Mouse (Mus musculus): ENCODE results near the gene Akap12. TPM values are rescaled to one million over a fixed set of nuclear protein-coding genes. Genes with fewer than 3 reads are reported as not detected.
A peak's percentile ranks its signal among the peaks of the same experiment; 100 is the strongest.

The Akap12 gene
- total RNA-seq, 2 experiments from 2014 or later = 8.1 to 8.2 TPM

- intact Hi-C loops (cut with DNase I) = no loop called here
- DNase-seq = peak; percentile 30 to 37
Measured at GRCm38 (mm10) chr10:4278041-4278440, 11.9 kb downstream of the Akap12 start.

GRCm38 (mm10) chr10:4282395-4282794, 16.2 kb downstream of the Akap12 start:
- DNase-seq = no peak
- intact Hi-C loops (cut with DNase I) = no loop called here

GRCm38 (mm10) chr10:4284781-4285180, 18.6 kb downstream of the Akap12 start:
- intact Hi-C loops (cut with DNase I) = no loop called here
- no peak for DNase-seq

GRCm38 (mm10) chr10:4285752-4286151, 19.6 kb downstream of the Akap12 start:
- no peak for DNase-seq
- intact Hi-C loops (cut with DNase I) = no loop called here

- DNase-seq = no peak
- intact Hi-C loops (cut with DNase I) = no loop called here
Measured at GRCm38 (mm10) chr10:4289171-4289570, 23.0 kb downstream of the Akap12 start.

- intact Hi-C loops (cut with DNase I) = no loop called here
- DNase-seq = no peak
Measured at GRCm38 (mm10) chr10:4289636-4290035, 23.5 kb downstream of the Akap12 start.

GRCm38 (mm10) chr10:4290145-4290544, 24.0 kb downstream of the Akap12 start:
- DNase-seq = no peak
- intact Hi-C loops (cut with DNase I) = no loop called here

GRCm38 (mm10) chr10:4290561-4290960, 24.4 kb downstream of the Akap12 start:
- intact Hi-C loops (cut with DNase I) = no loop called here
- no peak for DNase-seq

GRCm38 (mm10) chr10:4293418-4293817, 27.2 kb downstream of the Akap12 start:
- no peak for DNase-seq
- intact Hi-C loops (cut with DNase I) = no loop called here

- intact Hi-C loops (cut with DNase I) = no loop called here
Measured at GRCm38 (mm10) chr10:4303558-4303957, 37.4 kb downstream of the Akap12 start.

GRCm38 (mm10) chr10:4323885-4324284, 57.7 kb downstream of the Akap12 start:
- intact Hi-C loops (cut with DNase I) = no loop called here
- DNase-seq = no peak

More at GRCm38 (mm10) chr10:4303558-4303957, 37.4 kb downstream of the Akap12 start:
- no peak for DNase-seq

- intact Hi-C loops (cut with DNase I) = no loop called here
- DNase-seq = no peak
Measured at GRCm38 (mm10) chr10:4325562-4325961, 59.4 kb downstream of the Akap12 start.

GRCm38 (mm10) chr10:4327716-4328115, 61.5 kb downstream of the Akap12 start:
- intact Hi-C loops (cut with DNase I) = no loop called here
- DNase-seq = no peak

- intact Hi-C loops (cut with DNase I) = loop anchor here (5.0 kb wide), 2 partner anchors 245 to 295 kb away; no protein-coding TSS in a partner anchor
- DNase-seq = no peak
Measured at GRCm38 (mm10) chr10:4332228-4332979, 66.2 kb downstream of the Akap12 start.

- peak in 1 of 2 experiments; percentile 36 for DNase-seq
- intact Hi-C loops (cut with DNase I) = loop anchor here (5.0 kb wide), 2 partner anchors 246 to 296 kb away; no protein-coding TSS in a partner anchor
Measured at GRCm38 (mm10) chr10:4333319-4333718, 67.1 kb downstream of the Akap12 start.

GRCm38 (mm10) chr10:4334039-4334683, 68.0 kb downstream of the Akap12 start:
- intact Hi-C loops (cut with DNase I) = loop anchor here (5.0 kb wide), 2 partner anchors 247 to 297 kb away; no protein-coding TSS in a partner anchor
- DNase-seq = peak; percentile 79 to 83

GRCm38 (mm10) chr10:4338863-4339461, 72.8 kb downstream of the Akap12 start:
- intact Hi-C loops (cut with DNase I) = no loop called here

GRCm38 (mm10) chr10:4341430-4341829, 75.2 kb downstream of the Akap12 start:
- DNase-seq = no peak
- intact Hi-C loops (cut with DNase I) = loop anchor here (2.0 to 5.0 kb wide), 2 partner anchors 305 to 1004 kb away; no protein-coding TSS in a partner anchor

More at GRCm38 (mm10) chr10:4338863-4339461, 72.8 kb downstream of the Akap12 start:
- peak in 1 of 2 experiments; percentile 31 for DNase-seq

- intact Hi-C loops (cut with DNase I) = loop anchor here (2.0 kb wide), 1 partner anchor 350 kb away; no protein-coding TSS in a partner anchor
- peak; percentile 91 to 94 for DNase-seq
Measured at GRCm38 (mm10) chr10:4346489-4347135, 80.4 kb downstream of the Akap12 start.

- intact Hi-C loops (cut with DNase I) = loop anchor here (2.0 kb wide), 1 partner anchor 350 kb away; no protein-coding TSS in a partner anchor
- DNase-seq = no peak
Measured at GRCm38 (mm10) chr10:4347136-4347492, 80.9 kb downstream of the Akap12 start.

All from gastrocnemius, postnatal 36 days (tissue).